Mouse (Mus musculus): ENCODE results near the gene Pnpla7. TPM values are rescaled to one million over a fixed set of nuclear protein-coding genes. Genes with fewer than 3 reads are reported as not detected.

The Pnpla7 gene
- polyA plus RNA-seq, 1 experiment = 26.9 TPM

GRCm38 (mm10) chr2:25064285-25064684 is 88.5 kb downstream of the Pnpla7 start:
- 96% methylated on average over 1 of the region's 1 CpGs for WGBS
- DNase-seq = no peak
- Histone ChIP-seq H3K4me1 (ENCODE audit: control insufficient read depth, insufficient read depth, low read length) (no peaks in the 10 kb centered on the region), H3K4me3 (replicated peaks; ENCODE audit: extremely low read depth, low read depth, low read length) (no peak overlapping the region)
- no peak for TF ChIP-seq CTCF (IDR thresholded peaks at IDR 0.05; ENCODE audit: insufficient read depth, low read length)
- no peak for TF ChIP-seq POLR2A (IDR thresholded peaks at IDR 0.05; ENCODE audit: borderline replicate concordance, extremely low read depth, low read depth, low read length)

GRCm38 (mm10) chr2:25065537-25065936 is 89.7 kb downstream of the Pnpla7 start:
- TF ChIP-seq POLR2A (IDR thresholded peaks at IDR 0.05; ENCODE audit: borderline replicate concordance, extremely low read depth, low read depth, low read length) (no peak), CTCF (IDR thresholded peaks at IDR 0.05; ENCODE audit: insufficient read depth, low read length) (no peak)
- H3K4me1 ChIP-seq (ENCODE audit: control insufficient read depth, insufficient read depth, low read length) = no peaks in the 10 kb centered on the region
- DNase-seq = no peak
- H3K4me3 ChIP-seq (replicated peaks; ENCODE audit: extremely low read depth, low read depth, low read length) = no peak overlapping the region

- no peaks in the 10 kb centered on the region for H3K4me1 ChIP-seq (ENCODE audit: control insufficient read depth, insufficient read depth, low read length)
- WGBS = 73% methylated on average over 4 of the region's 4 CpGs
- H3K4me3 ChIP-seq (replicated peaks; ENCODE audit: extremely low read depth, low read depth, low read length) = no peak overlapping the region
- TF ChIP-seq POLR2A (IDR thresholded peaks at IDR 0.05; ENCODE audit: borderline replicate concordance, extremely low read depth, low read depth, low read length) (no peak), CTCF (IDR thresholded peaks at IDR 0.05; ENCODE audit: insufficient read depth, low read length) (no peak)
- DNase-seq = no peak
Measured at GRCm38 (mm10) chr2:25066552-25066951, 90.7 kb downstream of the Pnpla7 start.

- WGBS = 67% methylated on average over 4 of the region's 4 CpGs
- Histone ChIP-seq H3K4me1 (ENCODE audit: control insufficient read depth, insufficient read depth, low read length) (no peaks in the 10 kb centered on the region), H3K4me3 (replicated peaks; ENCODE audit: extremely low read depth, low read depth, low read length) (no peak overlapping the region)
- TF ChIP-seq CTCF (IDR thresholded peaks at IDR 0.05; ENCODE audit: insufficient read depth, low read length) (no peak), POLR2A (IDR thresholded peaks at IDR 0.05; ENCODE audit: borderline replicate concordance, extremely low read depth, low read depth, low read length) (no peak)
- DNase-seq = no peak
Measured at GRCm38 (mm10) chr2:25069537-25069936, 93.7 kb downstream of the Pnpla7 start.

GRCm38 (mm10) chr2:25072398-25072797 is 96.6 kb downstream of the Pnpla7 start:
- no peak for TF ChIP-seq CTCF (IDR thresholded peaks at IDR 0.05; ENCODE audit: insufficient read depth, low read length)
- TF ChIP-seq POLR2A (IDR thresholded peaks at IDR 0.05; ENCODE audit: borderline replicate concordance, extremely low read depth, low read depth, low read length) = no peak
- WGBS = 83% methylated on average over 4 of the region's 4 CpGs
- DNase-seq = no peak
- H3K4me1 ChIP-seq (ENCODE audit: control insufficient read depth, insufficient read depth, low read length) = no peaks in the 10 kb centered on the region
- no peak overlapping the region for H3K4me3 ChIP-seq (replicated peaks; ENCODE audit: extremely low read depth, low read depth, low read length)

GRCm38 (mm10) chr2:25075506-25075905 is 99.7 kb downstream of the Pnpla7 start:
- DNase-seq = no peak
- Histone ChIP-seq H3K4me1 (ENCODE audit: control insufficient read depth, insufficient read depth, low read length) (no peaks in the 10 kb centered on the region), H3K4me3 (replicated peaks; ENCODE audit: extremely low read depth, low read depth, low read length) (no peak overlapping the region)
- 65% methylated on average over 4 of the region's 4 CpGs for WGBS
- no peak for TF ChIP-seq POLR2A (IDR thresholded peaks at IDR 0.05; ENCODE audit: borderline replicate concordance, extremely low read depth, low read depth, low read length)
- no peak for TF ChIP-seq CTCF (IDR thresholded peaks at IDR 0.05; ENCODE audit: insufficient read depth, low read length)

GRCm38 (mm10) chr2:25078967-25079366 is 103.1 kb downstream of the Pnpla7 start:
- DNase-seq = no peak
- Histone ChIP-seq H3K4me1 (ENCODE audit: control insufficient read depth, insufficient read depth, low read length) (no peaks in the 10 kb centered on the region), H3K4me3 (replicated peaks; ENCODE audit: extremely low read depth, low read depth, low read length) (no peak overlapping the region)
- 44% methylated on average over 1 of the region's 1 CpGs for WGBS
- no peak for TF ChIP-seq CTCF (IDR thresholded peaks at IDR 0.05; ENCODE audit: insufficient read depth, low read length)
- 0 out of 2 replicates have a peak, but pooled peaks have one; percentile 7 for TF ChIP-seq POLR2A (IDR thresholded peaks at IDR 0.05; ENCODE audit: borderline replicate concordance, extremely low read depth, low read depth, low read length)

GRCm38 (mm10) chr2:25080076-25080475 is 104.2 kb downstream of the Pnpla7 start, which contains the start of gene Entpd8:
Entpd8 (plus strand) TSS chr2:25080304.
- Histone ChIP-seq H3K4me3 (replicated peaks; ENCODE audit: extremely low read depth, low read depth, low read length) (no peak within 1 kb of the TSS), H3K4me1 (ENCODE audit: control insufficient read depth, insufficient read depth, low read length) (no peaks in the 10 kb centered on the region)
- no peak for TF ChIP-seq POLR2A (IDR thresholded peaks at IDR 0.05; ENCODE audit: borderline replicate concordance, extremely low read depth, low read depth, low read length)
- no peak for TF ChIP-seq CTCF (IDR thresholded peaks at IDR 0.05; ENCODE audit: insufficient read depth, low read length)
- 63% methylated on average over 5 of the region's 5 CpGs for WGBS
- no peak for DNase-seq

- WGBS = 76% methylated on average over 4 of the region's 4 CpGs
- H3K4me3 ChIP-seq (replicated peaks; ENCODE audit: extremely low read depth, low read depth, low read length) = no peak overlapping the region
- TF ChIP-seq CTCF (IDR thresholded peaks at IDR 0.05; ENCODE audit: insufficient read depth, low read length) (no peak), POLR2A (IDR thresholded peaks at IDR 0.05; ENCODE audit: borderline replicate concordance, extremely low read depth, low read depth, low read length) (no peak)
Measured at GRCm38 (mm10) chr2:25083697-25084096, 107.9 kb downstream of the Pnpla7 start.

GRCm38 (mm10) chr2:25085571-25085970 is 109.7 kb downstream of the Pnpla7 start:
- Histone ChIP-seq H3K4me3 (replicated peaks; ENCODE audit: extremely low read depth, low read depth, low read length) (no peak overlapping the region), H3K4me1 (ENCODE audit: control insufficient read depth, insufficient read depth, low read length) (no peaks in the 10 kb centered on the region)
- 84% methylated on average over 5 of the region's 5 CpGs for WGBS
- DNase-seq = no peak
- TF ChIP-seq CTCF (IDR thresholded peaks at IDR 0.05; ENCODE audit: insufficient read depth, low read length) = no peak
- no peak for TF ChIP-seq POLR2A (IDR thresholded peaks at IDR 0.05; ENCODE audit: borderline replicate concordance, extremely low read depth, low read depth, low read length)

More at GRCm38 (mm10) chr2:25083697-25084096, 107.9 kb downstream of the Pnpla7 start:
- no peaks in the 10 kb centered on the region for H3K4me1 ChIP-seq (ENCODE audit: control insufficient read depth, insufficient read depth, low read length)
- no peak for DNase-seq
